Mouse (Mus musculus) megakaryocyte-erythroid progenitor cell, adult 5-6 weeks (primary cell): ENCODE results near the gene Klhdc3. TPM values are rescaled to one million over a fixed set of nuclear protein-coding genes. Genes with fewer than 3 reads are reported as not detected.

Experiments used
- ATAC-seq: replicated peaks from 2 replicates; pipeline ENCODE4 v1.8.0; 2016; ENCODE audit warnings: mild to moderate bottlenecking, inconsistent platforms; ENCODE audit not compliant: severe bottlenecking, poor library complexity, low FRiP score, low TSS enrichment
- total RNA-seq, 2 experiments: library from RNA; stranded (forward) in 1 of 2; stranded (reverse) in 1 of 2; fragments of 200-1000, 215-1000 nt in 1 of 2; fragments of >200 nt in 1 of 2; fragmentation: Nextera tagmentation in 1 of 2; gene quantifications; 2 replicates each; pipeline ENCODE4 v1.2.3; 2014 to 2017

The Klhdc3 gene
- total RNA-seq, 2 experiments from 2014 or later = 33.4 to 104 TPM

DNA sequence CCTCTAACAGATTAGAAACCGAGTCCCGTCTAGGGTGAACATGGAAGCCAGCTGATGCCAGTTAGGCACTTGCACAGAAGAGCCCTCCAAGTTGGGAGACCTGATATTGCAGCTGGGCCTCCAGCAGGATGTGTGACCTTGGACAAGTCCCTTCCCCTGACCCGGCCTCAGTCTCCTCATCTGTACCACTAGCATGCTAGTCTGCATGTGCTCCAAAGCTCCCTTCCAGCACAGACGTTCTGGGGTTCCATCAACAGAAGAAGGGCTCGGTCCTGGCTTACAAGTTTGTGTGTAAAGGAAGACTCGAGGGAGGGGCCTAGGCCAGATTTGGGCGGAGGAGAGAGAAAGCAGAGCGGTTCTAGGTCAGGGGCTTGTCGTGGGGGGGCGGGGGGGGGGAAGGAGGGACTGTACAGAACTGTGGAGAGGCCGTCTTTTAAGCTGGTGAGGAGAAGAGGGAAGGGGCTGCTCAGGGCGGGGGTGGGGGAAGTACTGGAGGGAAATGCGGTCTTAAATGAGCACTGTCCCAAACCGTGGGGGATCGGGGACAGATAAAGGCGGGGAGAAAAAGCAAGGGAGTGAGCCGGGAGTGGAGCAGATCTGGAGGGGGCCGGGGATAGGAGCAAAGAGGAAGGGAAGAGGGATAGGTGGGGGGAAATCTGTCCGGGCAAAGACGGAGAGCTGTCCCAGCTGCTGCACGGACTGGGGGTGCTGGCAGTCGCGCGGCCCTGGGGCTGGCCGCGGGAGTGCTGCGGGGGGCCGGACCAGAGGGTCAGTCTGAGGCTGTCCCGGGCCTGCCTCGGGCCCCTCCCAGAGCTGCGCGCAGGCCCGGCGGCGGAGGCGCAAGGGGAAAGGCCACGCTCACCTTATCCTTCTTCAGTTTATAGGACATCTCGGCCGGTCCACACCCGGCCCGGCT lies 23.5 kb upstream of the Klhdc3 start:
- no peak for ATAC-seq

DNA sequence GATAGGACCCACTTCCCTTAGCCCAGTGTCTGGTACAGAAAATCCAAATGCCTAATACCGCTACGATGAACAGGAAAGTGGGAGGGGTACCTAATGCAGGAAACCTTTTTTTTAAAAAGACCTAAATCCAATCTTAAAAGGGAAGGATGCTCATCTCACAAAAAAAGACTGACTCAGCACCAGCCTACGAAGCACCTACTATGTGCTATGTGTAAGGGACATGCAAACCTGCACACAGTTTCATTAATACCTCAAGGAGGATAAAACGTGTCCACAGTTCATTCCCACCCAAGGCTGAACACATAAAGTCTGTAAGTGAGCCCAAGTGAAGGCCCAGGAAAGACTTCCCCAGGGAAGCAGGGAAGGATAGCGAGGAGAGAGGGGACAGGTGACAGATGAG lies 21.8 kb upstream of the Klhdc3 start:
- no peak for ATAC-seq

- no peak for ATAC-seq
These were observed 21.4 kb upstream of the Klhdc3 start for GRCm38 (mm10) chr17:46702100-46702499.

DNA sequence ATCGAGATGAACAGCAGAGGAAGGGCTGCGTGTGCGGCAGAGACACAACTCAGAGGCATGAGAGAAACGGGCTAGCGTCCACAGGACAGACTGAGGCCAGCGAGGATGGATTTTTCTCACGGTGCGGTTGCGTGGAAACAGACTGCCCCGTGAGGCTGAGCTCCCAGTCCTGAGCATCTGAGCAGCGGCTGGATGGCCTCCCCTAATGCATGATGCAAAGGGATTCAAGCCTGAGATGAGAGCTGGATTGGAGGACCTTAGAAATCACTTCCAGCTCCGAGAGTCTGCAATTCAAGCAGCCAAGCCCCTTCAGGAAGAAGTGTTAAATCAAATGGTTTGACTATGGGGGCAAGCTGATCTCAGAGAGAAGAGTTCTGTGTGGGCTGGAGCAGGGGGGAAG lies 20.8 kb upstream of the Klhdc3 start:
- ATAC-seq = no peak

- no peak for ATAC-seq
These were observed 19.2 kb upstream of the Klhdc3 start for GRCm38 (mm10) chr17:46699912-46700311.

- no peak for ATAC-seq
These were observed 18.5 kb upstream of the Klhdc3 start for GRCm38 (mm10) chr17:46699245-46699644.

- ATAC-seq = no peak
These were observed 17.8 kb upstream of the Klhdc3 start for GRCm38 (mm10) chr17:46698515-46698914.

DNA sequence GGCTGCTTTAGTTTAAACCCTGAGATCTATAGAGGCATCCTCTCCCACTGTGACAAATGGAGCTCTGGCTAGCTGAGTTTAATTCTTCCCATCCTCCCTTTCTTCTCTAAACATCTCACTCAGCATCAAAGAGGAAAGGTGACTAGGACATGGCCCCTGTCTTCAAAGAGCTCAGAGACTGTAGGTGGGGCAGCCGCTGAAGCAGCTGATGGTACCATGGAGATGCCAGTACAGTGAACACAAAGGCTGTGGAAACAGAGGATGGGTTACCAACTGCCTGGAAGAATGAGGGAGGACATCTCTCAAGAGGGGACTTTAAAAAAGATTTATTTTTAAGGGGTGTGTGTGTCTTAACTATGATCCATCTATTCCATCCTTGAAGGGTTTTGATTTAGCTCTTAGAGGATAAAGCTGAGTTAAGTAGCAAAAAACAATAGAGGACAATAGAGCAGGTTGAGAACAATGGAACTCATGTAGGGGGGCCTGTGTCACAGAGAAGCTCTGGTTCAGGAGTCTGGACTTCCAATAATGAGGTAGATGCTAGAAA lies 13.9 kb upstream of the Klhdc3 start:
- no peak for ATAC-seq

- ATAC-seq = no peak
These were observed 10.7 kb upstream of the Klhdc3 start for GRCm38 (mm10) chr17:46691390-46691789.

GRCm38 (mm10) chr17:46690665-46691064 lies 10.0 kb upstream of the Klhdc3 start:
- ATAC-seq = peak; percentile 92

DNA sequence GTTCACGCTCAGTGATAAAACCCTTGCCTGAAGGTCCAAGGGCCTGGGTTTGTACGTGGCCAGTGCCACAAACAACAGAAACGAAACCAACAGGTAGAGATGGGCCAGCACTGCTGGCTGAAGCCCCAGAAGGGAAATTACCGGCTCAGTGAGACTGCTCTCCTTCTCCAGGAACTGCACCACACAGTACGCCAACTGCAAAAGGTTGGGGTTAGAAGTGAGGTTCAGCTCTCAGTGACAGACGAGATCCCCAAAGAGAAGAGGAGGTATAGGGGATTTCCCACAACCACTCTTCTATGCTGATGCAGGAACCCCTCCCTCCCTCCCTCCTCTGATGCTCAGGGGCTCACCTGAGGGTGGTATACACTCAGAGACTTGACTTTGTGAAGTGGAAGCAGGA lies 5.2 kb upstream of the Klhdc3 start:
- no peak for ATAC-seq

GRCm38 (mm10) chr17:46682654-46683389 lies 2.1 kb upstream of the Klhdc3 start:
- no peak for ATAC-seq

- no peak for ATAC-seq
These were observed 878 bp upstream of the Klhdc3 start for GRCm38 (mm10) chr17:46681466-46682118.

DNA sequence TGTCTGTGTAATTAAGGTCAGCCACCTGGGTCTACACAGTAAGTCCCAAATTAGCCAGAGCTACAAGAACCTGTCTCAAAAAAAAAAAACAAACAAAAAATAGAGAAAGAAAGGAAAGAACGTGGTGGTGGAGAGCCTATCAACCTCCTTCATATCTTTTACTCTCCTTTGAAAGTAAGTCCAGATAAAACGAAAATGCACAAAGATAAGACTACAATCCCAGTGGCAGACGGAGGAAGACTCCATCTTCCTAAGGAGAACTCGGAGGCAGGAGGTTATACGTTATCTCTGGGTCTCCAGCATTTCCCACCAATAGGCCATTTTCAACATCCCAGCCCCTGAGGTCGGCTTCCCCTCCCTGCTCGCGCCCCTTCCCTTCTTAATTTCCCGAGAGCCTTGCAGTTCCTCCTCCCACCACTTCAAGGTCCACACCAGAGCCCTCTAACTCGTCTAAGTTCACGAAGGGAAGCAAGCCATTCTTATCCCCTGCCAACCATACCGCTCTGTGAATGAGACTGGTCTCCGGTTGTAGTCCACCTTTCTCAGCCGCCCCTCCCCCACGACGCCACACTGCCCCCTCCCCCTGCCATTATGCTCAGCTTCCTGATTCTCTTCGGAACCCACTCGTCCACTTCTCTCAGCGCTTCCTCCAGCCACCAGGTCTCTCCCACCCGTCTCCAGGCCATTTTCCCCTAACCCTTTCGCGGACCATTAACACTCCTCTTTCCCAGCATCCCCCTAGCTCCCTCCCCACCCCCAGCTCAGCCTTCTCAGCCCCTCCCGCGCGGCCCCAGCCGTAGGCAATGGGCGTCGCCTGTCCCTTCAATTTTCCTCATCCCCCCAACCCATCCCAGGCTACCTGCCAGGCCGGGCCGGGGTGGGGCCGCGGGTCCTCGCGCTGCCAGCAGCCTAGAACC lies 613 bp downstream of the Klhdc3 start:
- no peak for ATAC-seq

DNA sequence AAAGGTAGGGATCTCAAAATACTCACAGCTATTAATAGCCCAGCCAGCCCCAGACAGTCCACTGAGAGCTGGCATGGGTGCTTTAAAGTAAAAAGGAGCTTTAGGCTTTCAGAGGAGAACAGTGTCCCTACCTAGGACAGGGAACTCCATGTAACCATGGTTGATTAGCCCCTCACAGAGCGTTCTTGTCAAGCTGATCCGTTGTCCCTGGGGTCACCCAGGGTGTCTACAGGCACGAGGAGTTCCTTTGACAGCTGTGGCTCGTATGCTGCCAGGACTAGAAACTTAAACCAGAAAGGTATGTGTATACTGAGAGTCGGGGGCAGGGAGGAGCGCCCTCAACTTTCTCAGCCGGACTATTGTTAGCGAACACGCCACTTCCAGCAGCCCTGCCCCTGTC lies 1.8 kb downstream of the Klhdc3 start:
- ATAC-seq = no peak

DNA sequence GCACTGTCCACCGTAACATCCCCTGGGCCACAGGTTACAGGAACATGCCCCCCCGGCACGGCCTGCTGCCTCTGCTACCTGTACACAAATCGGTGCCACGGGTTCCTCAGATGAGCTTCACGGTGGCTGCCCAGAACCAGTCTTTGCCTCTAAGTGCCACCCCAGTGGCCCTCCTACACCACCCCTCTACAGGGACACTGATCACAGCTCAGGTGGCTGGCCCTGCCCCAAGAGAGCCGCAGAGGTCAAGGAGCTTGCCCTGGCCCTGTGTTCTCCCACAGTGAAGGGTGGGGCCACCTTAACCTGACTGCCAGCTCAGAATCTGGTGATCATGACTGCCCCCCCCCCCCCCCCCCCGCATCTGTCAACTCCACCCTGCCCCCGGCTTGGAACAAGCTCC lies 2.3 kb downstream of the Klhdc3 start, which contains the start of gene Mea1:
Mea1 (plus strand) TSS at position 378 of the 400 bp plus-strand sequence.
- no peak for ATAC-seq

DNA sequence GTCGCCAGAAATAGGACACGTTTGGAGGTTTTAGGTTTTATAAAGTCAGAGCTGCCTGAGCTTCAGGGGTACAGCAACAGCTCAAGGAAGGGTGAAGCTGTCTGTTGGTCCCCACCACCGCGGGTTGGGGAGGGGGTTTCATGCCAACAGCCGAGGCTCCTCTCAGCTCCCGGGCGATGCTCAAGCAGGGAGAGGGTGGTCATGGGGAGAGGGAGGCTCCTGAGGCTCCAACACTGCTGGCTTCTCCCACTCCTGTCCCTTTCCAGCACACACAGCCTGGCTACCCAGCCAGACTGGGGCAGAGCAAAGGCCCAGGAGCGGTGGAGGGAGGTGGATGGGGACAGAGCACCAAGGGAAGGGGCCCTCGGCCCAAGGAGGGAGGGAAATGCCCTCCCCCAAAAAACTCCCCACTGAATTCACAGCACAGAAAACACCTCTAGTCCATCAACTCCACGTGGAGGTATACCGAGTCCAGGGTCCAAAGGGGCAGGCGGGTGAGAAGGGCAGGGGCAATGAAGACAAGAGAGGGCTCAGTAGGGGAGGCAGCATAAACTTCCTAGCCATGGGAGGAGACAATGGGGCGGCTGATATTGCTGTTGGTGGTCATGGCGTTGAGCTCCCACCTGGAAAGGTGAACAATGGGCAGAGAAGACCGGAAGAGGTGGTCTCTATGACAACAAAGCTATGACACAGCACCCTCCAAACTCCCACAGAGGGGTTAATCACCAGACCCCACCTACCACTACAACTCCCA lies 6.0 kb downstream of the Klhdc3 start:
- ATAC-seq = peak; percentile 11; the same call in 1 of the 2 replicates

DNA sequence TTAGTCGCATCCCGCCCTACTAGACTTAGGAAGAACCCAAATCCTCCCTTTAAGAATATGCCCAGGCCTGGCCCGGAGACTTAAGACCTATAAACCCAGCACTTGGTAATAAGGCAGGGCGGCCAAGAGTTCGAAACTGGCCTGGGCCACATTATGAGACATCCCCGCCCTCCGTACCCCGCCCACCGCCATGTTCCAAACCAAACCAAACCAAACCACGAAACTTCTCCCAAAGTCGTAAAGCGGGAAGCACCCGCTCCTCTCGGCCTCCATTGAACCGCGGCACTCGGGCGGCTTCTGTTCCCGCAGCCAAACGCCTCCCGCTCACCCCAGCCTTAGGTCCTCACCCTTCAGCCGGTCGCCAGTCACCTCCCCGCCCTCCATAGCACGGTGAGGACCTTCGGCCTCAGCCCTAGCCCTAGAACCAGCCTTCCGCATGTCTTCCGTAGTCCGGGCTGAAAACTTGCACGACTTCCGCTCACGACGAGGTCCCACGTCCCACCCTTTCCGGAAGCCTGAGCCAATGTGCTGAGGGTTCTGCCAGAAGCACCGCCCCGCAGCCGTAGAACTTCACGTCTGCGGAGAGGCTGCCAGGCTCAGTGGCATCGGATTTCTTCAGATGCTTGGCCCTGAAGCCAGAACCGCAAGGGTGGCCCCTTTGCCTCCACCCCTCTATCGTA lies 6.7 kb downstream of the Klhdc3 start, which contains the start of gene Rrp36:
Rrp36 (minus strand) TSS at position 503 of the 680 bp plus-strand sequence.
- ATAC-seq = peak; percentile 98
